Mouse (Mus musculus) left cerebral cortex, postnatal 25 days (tissue): ENCODE measurements around the gene S100b. TPM values are rescaled to one million over a fixed set of nuclear protein-coding genes. Genes with fewer than 3 reads are reported as not detected.

Source experiments
- DNase-seq, 2 experiments: peaks; one replicate each; pipeline ENCODE4 v3.0.0; 2022; ENCODE audit warnings: low spot score in 2 of 2, mixed read lengths in 1 of 2
- intact Hi-C: fragments of 180-260 bp; cut with DNase I; formaldehyde crosslinking; loops from one replicate; pipeline ENCODE4 v1.15.1; 2025
- total RNA-seq, 2 experiments: library from RNA; stranded (reverse); gene quantifications; 2 replicates each; pipeline ENCODE4 v1.2.3; 2021

S100b gene
- total RNA-seq: 100 to 1,000 TPM; 135 to 140 TPM

DNA sequence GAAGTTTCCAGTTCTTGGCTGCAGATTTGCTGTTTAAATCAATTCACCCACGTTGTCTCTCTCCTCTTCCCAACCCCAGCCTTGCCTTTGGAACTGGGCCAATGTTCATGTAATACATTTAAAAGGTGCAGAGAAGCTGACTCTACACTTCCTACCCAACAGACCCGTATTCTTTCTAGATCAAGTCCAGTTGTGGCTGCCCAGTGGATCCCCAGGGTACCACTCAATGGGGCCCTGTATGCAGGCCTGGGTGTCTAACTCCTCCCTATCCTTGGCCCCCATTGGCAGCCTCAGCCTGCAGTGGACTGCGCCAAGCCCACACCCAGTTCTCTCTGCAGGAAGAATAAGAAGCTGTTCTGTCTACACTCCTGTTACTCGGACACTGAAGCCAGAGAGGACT lies at the start of gene S100b:
TSS of gene S100b (plus strand) at position 318 of the 400 bp plus-strand sequence.
- peak; percentile 54 to 77 for DNase-seq
- intact Hi-C loops: no loop called here

DNA sequence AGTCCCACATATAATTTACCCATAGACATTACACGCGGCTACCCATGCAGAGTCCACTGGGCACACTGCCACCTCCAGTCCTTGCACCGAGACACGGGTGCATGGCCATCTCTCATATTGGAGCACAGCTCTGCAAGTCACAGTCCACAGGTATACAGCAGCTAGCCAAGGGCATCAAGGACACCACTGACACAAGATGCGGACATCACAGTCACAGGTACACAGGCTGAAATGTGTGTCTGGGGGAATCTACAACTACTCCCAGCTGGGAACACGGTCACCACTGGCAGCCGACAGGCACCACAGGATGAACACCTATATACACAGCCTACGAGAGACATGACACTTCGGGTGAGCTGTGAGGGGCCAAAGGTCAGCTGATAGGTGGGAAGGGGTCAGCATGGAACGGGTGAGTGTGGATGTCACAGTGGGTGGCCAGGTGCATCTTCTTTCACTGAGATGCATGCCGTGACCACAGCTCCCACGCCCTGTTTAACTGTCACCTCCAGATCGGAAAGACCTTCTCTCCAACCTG lies 46.3 kb upstream of the S100b start:
- DNase-seq: no peak
- intact Hi-C loops: no loop called here

DNA sequence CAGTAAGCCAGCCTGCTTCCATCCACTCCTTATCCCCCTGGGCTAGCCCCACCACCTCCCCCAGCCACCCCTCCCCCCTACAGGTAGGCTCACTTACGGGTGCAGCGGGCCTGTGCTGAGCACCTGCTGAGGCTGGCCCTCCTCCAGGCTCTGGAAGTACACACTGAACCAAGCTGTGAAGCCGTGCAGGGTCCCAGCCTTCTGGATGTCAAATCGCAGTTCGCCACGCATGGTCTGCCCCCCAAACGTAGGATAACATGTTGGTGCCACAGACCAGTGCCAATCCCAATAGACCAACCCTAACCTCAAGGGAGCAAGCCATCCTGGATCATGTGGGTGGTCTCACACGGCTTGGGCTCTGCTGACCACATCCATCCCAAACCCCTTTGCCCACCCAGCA lies 44.4 kb upstream of the S100b start:
- DNase-seq: no peak
- intact Hi-C loops: no loop called here

DNA sequence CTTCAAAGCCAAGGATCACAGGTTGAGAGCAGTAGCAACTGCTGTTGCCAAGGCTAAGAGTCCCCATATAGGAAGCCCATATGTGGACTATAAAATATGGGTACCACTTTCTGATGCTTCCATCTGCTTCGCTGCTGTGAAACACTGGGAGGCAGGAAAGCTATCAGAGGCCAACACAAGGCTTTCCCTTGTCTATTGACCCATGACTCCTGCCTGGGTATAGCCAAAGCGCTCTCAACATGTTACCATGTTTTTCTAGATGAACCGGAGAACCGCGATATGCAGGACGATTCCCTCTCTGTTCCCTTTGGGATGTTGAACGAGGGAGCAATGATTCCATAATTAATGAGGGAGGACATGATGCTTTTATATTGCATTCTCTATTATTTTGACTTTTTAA lies 42.8 kb upstream of the S100b start:
- DNase-seq: no peak
- intact Hi-C loops: no loop called here

DNA sequence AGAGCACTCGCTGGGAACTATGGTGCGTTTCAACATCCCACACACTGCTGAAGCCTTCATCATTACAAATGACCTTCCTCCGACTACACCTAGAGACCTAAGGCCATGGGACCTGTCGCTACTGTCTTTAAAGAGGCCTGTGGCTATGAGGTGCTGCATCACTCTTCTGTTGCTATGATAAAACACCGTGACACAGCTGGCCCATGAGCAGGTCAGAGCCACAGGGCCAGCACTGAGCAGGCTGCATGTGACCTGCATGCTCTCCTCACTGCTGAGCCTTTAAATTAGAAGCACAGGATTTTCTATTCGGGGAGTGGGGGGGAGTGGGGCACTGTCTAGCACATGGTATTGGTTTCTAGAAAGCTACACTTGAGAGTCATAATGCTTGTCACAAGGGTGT lies 41.5 kb upstream of the S100b start:
- intact Hi-C loops: no loop called here
- DNase-seq: no peak

DNA sequence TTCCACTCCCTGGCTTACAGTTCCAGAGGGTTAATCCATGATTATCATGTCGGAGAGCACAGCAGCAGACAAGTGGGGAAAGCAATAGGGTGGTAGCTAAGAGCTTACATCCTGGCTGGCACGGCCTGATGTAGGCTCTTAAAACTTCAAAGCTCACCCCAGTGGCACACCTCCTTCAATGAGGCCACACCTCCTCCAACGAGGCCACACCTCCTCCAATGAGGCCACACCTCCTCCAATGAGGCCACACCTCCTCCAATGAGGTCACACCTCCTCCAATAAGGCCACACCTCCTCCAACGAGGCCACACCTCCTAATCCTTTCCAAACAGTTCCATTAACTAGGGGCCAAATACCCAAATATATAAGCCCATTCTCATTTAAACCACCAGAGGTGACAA lies 39.5 kb upstream of the S100b start:
- intact Hi-C loops: no loop called here
- no peak for DNase-seq

DNA sequence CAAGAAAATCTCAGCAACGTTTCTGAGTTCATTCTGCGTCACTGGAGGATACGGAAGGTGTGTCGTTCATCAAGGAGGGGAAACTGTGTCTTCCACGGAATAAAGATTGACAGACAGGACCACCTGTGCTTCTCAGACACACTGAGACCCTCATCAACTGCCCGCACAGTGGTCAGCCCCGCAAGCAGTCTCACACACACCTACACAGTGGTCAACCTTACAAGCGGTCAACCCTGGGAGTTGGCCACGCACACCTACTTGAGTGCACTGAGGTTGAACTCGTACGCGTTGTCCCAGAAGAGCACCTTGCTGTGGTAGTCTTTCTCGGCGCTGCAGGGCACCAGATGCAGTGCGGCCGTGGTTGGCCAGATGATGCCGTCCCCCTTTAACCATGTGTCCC lies 36.6 kb upstream of the S100b start:
- no peak for DNase-seq
- intact Hi-C loops: no loop called here

DNA sequence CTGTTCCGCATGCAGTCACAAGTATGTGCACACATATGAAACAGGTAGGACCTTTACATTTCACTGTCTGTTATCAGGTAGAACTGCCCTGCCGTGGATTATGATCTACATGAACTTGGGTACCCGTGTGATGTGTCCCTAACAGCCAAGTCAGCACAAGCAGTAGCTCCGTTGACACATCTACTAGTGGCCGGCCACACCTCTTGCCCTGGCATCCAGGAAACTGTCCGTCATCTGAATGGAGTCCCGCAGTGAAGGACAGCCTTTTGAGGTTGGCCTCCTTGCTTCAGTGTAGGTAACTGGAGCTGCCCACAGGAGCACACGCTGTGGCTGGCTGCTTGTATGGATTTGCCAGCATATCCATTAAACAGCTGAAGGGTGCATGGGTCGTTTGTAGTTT lies 35.4 kb upstream of the S100b start:
- intact Hi-C loops: no loop called here

DNA sequence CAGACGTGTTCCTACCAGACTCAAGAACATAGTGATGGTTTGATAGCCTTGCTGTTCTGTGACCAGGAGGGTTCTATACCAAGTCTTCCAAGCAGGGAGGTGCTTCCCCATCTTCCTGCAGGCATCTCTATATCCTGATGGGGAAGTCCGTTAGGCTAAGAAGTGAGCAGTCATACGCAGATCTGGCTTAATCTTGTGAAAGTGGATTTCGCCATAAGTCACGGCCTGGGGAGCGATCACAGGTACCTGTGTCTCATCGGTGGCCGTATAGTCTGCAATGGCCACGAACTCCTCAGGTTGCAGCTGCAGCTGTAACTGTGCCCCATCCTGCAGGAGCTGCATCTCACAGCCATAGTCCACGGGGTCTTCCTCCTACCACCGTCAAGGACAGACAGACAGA lies 27.7 kb upstream of the S100b start:
- intact Hi-C loops: no loop called here
- no peak for DNase-seq

More for the DNA sequence above, 35.4 kb upstream of the S100b start:
- DNase-seq: no peak

DNA sequence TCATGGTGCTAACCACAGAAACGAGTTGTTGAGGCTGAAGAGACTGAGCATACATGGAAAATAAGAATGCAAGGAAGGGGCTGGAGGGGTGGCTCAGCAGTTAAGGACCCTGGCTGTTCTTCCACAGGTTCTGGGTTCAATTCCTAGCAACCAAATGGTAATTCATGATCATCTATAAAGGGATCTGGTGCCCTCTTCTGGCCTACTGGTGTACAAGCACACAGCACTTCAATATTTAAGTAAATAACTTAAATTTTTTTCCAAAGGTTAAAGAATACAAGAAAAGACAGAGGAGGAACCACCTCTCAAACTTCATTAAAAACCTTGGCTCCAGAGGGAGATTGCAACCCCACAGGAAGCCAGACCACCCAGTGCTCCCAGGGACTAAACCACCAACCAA lies 24.0 kb upstream of the S100b start:
- no peak for DNase-seq
- intact Hi-C loops: no loop called here

DNA sequence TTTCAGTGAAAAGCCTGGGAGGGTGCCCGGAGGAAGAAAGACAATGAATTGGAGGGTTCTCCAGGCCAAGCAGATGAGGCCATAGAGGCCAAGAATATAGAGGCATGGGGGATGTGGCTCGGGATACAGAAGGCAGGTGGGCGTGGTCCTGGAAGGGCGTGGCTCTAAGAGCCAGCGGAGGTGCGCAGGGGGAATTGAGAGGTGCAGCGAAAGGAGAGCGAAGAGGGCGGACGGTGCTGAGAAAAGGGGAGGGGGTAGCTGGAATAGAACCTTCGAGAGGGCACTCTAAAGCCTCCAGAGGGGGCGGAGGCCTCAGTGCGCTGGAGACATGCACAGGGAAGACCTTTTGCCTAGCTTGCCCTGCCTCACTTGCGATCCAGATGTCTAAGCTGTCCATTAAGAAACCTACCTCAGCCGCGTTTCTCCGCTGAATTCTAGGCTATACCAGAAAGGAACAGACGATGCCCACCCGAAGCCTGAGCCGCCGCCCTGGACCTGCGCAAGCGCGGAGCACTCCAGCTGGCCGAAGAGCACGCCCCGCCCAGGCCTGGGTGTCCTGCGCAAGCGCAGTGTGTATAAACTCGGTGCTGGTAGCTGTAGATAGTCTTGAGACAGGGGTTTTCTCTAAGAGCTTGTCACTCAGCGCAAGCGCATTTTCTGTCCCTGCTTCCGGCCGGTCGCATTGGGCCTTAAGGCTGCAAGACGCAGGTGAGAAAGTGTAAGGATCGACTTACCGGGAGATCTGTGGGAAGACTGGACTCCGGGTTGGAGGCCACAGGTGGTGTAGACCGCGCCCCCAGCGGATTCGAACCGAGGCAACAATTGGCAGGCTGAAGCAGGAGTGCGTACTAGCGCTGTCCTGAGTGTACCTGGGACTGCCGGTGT lies 16.1 kb upstream of the S100b start, which contains the start of gene Prmt2:
TSS of gene Prmt2 (minus strand) at position 525 of the 885 bp plus-strand sequence.
- intact Hi-C loops: no loop called here
- DNase-seq: peak; percentile 90 to 93

DNA sequence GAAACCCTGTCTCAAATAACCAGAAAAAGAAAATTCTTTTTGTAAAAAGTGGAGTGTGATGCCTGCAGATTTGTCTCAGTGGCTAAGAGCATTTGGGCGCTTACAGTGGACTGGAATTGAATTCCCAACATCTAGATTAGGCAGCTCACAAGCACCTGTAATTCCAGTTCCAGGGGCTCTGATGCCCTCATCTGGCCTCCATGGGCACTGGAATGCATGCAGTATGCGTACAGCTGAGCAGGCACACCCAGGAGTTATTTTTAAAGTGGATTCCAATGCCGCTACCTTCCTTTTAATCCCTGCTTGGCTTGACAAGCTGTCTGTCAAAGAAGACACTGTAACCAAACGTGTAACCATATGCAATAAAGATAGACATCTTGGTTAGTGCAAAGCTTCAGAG lies 14.3 kb upstream of the S100b start:
- no peak for DNase-seq
- intact Hi-C loops: no loop called here

DNA sequence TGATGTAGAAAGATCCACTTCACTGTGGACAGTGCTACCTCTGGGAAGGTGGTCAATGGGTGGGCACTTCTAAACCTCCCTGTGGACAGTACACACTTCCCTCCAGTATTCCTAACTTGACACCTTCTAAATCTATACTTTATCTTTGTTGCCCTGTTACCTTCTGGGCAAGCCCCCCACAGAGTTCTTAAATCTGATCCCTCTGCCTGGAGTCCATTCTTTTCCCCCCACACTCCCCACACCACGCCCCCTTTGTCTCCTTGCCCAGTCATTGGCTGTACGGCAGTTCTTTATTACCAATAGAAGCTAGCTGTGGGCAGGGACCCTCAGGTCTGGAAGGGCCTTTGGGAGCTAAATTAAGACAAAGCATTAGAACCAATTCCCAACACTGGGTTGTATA lies 8.5 kb upstream of the S100b start:
- no peak for DNase-seq
- intact Hi-C loops: no loop called here

DNA sequence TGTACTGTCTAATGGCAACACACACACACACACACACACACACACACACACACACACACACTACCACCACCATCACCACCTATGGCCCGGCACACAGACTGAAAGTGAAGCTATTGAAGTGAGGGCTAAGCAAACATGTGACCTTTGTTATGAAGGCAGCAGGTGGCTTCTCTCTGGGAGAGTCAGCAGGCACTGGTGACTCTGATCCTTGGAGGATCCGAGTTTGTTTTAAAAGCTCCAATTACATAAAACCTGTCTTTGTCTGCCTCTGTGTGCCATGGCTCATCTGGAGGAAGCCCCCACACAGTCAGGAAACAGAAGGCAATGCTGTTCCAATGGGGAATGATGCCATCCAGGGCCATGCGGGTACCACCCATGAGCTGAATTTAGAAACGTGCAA lies 7.1 kb upstream of the S100b start:
- intact Hi-C loops: no loop called here

DNA sequence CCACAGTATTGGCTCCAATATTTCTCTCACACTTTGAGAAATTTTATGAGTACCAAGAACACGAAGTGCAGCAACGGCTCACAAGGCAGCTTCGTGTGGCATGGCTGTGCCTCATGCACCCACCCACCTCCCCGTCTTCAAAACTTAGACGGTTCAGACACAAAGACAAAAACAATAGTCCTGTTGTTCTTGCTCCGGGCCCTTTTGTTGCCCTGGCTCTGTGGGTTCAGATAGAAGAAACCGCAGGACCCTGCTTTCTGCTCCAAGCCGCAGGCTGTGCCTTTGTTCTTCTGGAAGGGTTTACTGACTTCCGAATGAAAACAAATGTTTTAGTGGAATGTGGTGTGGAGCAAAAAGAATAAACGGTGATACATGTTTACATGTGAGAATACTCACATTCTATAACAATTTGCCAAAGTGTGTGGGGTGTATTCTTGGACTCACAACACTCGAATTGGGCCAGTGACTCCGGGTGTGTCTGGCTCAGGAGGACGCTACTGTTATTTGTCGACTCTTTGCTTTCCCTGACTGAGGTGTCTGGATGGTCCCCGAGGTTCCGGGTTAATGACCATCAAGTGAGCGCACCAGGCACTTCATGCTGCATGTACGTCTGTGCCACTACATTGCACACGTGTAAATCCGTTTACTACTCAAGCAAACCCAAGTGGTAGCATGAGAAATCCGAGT lies 5.5 kb upstream of the S100b start:
- intact Hi-C loops: no loop called here
- no peak for DNase-seq

More for the DNA sequence above, 7.1 kb upstream of the S100b start:
- no peak for DNase-seq

DNA sequence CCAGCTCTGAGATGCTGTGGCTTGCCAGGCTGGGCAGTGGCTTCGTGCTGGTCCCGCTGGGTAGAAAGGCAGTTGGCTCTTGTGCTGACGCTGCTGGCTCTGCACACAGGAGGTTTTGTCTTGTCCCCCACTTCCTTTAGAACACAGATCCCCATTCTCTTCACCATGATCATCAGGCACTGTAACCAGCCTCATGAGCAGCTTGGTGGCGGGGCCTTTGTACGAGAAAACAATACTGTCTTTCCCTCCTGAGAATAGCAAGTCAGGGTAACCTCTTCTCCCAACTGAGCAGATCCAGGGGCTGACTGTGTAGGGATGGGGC lies 5.0 kb upstream of the S100b start:
- DNase-seq: no peak
- intact Hi-C loops: no loop called here

DNA sequence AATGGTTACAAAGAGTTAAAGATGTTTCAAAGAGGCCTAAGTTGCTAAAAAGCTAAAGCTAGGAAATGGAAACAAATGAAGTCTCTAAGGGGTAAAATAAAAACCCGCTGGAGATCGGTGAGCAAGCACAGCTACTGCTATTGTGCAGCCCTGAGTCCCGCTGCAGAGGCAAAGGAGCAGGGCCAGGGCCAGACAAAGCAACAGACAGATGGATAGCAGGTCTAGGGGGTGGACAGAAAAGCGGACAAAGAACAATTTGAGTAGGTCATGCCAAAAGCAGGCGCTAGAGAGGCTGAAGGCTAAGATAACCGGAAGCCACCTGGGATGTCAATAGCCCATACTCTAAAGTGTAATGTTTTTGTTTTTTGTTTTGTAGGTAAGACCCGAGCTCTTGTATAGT lies 2.8 kb upstream of the S100b start:
- intact Hi-C loops: no loop called here
- no peak for DNase-seq

DNA sequence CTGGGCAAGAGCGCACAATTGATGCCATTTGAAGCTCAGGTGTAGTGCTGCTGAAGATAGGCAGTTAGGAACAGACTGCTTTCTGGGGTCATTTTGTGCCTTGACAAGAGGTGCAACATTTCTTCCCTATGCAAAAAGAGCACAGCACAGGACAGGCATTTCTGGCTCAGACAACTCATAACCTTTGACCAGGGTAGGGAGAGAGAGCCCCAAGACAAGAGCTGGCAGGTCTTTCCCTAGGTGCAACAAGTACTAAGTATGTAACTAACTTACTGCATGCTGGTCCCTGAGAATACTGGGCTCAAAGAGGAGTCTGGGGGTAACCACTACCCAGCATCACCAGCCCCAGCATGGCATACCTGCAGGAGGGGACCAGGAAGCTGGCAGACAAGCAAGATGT lies 574 bp upstream of the S100b start:
- intact Hi-C loops: no loop called here

DNA sequence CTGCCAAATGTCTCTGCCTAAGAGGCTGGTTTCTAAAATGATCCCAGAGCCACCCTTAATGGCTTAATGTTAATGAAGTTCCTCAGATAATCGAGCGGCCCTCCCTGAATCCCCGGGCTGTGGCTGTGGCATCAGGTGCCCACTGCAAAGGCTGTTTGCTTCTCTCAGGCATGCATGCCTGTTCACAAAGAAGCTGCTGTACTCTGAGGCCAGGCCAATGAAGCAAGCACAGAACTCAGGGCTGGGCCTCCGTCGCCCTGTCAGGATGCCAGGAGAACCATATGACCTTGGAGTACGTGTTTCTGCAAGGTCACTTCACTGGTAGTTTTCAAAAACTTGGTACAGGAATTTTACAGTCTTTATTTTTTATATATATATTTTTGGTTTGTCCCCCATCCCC lies 2.0 kb downstream of the S100b start:
- intact Hi-C loops: no loop called here
- DNase-seq: no peak

More for the DNA sequence above, 574 bp upstream of the S100b start:
- DNase-seq: no peak

DNA sequence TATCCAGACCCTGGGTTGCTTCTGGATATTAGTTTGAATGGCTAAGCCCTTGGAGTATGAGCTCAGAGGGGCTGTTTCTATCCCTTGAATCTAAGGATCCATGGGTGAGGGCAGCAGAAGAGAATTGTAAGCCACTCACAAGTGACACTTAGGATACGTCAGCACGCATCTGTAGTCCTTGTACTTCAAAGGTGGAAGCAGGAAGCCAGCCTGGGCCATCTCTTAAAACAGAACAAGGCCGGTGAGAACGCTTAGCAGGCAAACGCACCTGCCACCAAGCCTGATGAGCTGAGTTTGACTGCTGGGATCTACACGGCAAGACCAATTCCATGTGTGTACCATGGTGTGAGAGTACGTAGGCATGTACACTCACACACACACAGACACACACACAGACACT lies 3.6 kb downstream of the S100b start:
- intact Hi-C loops: no loop called here
- no peak for DNase-seq
